Mouse (Mus musculus) ES-E14 (cell line): ENCODE data around the gene Gm27029. TPM values are rescaled to one million over a fixed set of nuclear protein-coding genes. Genes with fewer than 3 reads are reported as not detected.
"Not testable (repeated sequence)": the region's sequence is repeated elsewhere in the genome, so short reads cannot be mapped to it uniquely, and the experiment has no call there.

Experiments used
- DNase-seq: peaks from one replicate; pipeline ENCODE4 v3.0.0-alpha.2; 2013; ENCODE audit warnings: low read depth, low spot score
- H3K27ac ChIP-seq: 2 replicates; pipeline ENCODE4 v1.5.1; 2012; ENCODE audit warnings: low read depth, mild to moderate bottlenecking, low read length, moderate library complexity, mixed read lengths; ENCODE audit not compliant: poor library complexity, insufficient read depth, severe bottlenecking
- H3K36me3 ChIP-seq: 2 replicates; pipeline ENCODE4 v1.6.1; 2012; ENCODE audit warnings: mild to moderate bottlenecking, low read length, moderate library complexity, mixed read lengths; ENCODE audit not compliant: control insufficient read depth, poor library complexity, insufficient read depth, severe bottlenecking
- H3K4me1 ChIP-seq, 2 experiments: fragments of 150-350 bp in 1 of 2; sonication (generic) in 1 of 2; 2 replicates each; pipeline ENCODE4 v1.6.1; 2012; ENCODE audit warnings: low read length in 2 of 2, mild to moderate bottlenecking in 1 of 2, mixed read lengths in 1 of 2; ENCODE audit not compliant: control insufficient read depth in 2 of 2, insufficient read depth in 2 of 2, poor library complexity in 1 of 2
- H3K4me3 ChIP-seq, 2 experiments: fragments of 150-350 bp in 1 of 2; sonication (generic) in 1 of 2; 2 replicates each; pipeline ENCODE4 v1.5.1; 2012; ENCODE audit warnings: low read length in 2 of 2, low read depth in 1 of 2, mild to moderate bottlenecking in 1 of 2, mixed read lengths in 1 of 2; ENCODE audit not compliant: insufficient read depth in 1 of 2, poor library complexity in 1 of 2, severe bottlenecking in 1 of 2
- H3K9ac ChIP-seq: 2 replicates; pipeline ENCODE4 v1.6.1; 2012; ENCODE audit warnings: low read depth, mild to moderate bottlenecking, low read length, mixed read lengths; ENCODE audit not compliant: poor library complexity, insufficient read depth, severe bottlenecking
- H3K9me3 ChIP-seq: fragments of 150-350 bp; sonication (generic); 2 replicates; pipeline ENCODE4 v1.6.1; 2012; ENCODE audit warnings: low read depth, mild to moderate bottlenecking, low read length; ENCODE audit not compliant: control insufficient read depth, insufficient read depth
- CHD2 ChIP-seq: IDR thresholded peaks from 2 replicates; pipeline ENCODE4 v1.6.1; 2014; ENCODE audit warnings: mild to moderate bottlenecking, low read depth, low read length, inconsistent platforms
- HCFC1 ChIP-seq: IDR thresholded peaks from 2 replicates; pipeline ENCODE4 v1.6.1; 2012; ENCODE audit warnings: low read length, inconsistent platforms, borderline replicate concordance; ENCODE audit not compliant: insufficient read depth
- MAFK ChIP-seq: IDR thresholded peaks from 2 replicates; pipeline ENCODE4 v1.6.1; 2014; ENCODE audit warnings: mild to moderate bottlenecking, low read depth, low read length, inconsistent platforms; ENCODE audit not compliant: insufficient read depth
- ZC3H11A ChIP-seq: IDR thresholded peaks from 2 replicates; pipeline ENCODE4 v1.6.1; 2012; ENCODE audit warnings: low read depth, mild to moderate bottlenecking, inconsistent platforms, low read length, borderline replicate concordance
- ZNF384 ChIP-seq: IDR thresholded peaks from 2 replicates; pipeline ENCODE4 v1.6.1; 2012; ENCODE audit warnings: low read depth, low read length, inconsistent platforms
- in situ Hi-C, 2 experiments: fragments of 600-800 bp; cut with MboI; formaldehyde crosslinking; loops; one replicate each; pipeline ENCODE4 v1.15.1; 2025; ENCODE audit warnings: low sequenced_read_pairs in 2 of 2, inconsistent platforms in 1 of 2; ENCODE audit not compliant: unreplicated experiment in 2 of 2
- total RNA-seq: library from RNA; depleted of rRNA; stranded (reverse); fragments of 300-350 nt; gene quantifications from 2 replicates; pipeline ENCODE4 v1.2.3, GENCODE M21; 2012

Gene Gm27029
- total RNA-seq, 1 experiment = 5.4 TPM

DNA sequence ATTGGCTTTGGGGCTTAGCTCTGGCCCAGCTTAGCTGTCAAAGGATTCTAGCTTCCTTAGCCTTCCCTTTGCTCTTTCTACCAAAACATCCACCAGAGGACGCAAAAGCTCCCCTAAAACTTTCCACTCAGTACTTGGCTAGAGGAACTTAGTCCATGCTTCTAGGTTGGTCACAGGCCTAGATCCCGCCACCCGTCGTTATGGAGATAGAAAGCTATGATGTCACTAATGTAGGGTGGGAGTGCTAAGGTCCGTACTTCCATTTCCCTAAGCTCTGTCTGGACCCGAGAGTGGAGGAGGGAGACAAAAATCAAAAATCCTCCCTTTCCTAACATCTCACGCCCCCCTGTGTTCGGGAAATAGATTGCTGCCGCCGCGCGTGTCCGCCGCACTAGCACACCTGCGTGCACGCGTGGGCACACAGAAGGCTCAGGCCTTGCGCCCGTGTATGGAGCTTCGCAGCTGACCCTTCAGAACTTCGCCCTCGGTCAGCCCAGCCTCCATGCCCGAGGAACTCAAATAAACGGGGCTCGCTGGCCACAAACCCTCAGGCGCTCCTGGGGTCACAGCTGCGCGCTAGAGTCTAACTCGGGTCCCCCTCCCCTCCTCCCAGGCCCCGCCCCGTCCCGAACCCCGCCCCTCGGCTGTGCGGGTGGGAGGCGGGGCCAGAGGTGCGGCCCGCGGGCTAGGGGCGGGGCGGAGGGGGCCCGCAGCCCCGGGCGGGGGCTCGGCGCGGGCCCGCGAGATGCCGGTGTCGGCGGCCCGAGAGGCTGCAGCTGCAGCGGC is 43.1 kb upstream of the Gm27029 start:
- H3K27ac ChIP-seq = no peak overlapping the region
- DNase-seq = no peak
- no peaks in the 10 kb centered on the region for H3K9me3 ChIP-seq
- TF ChIP-seq MAFK (no peak), HCFC1 (0 out of 2 replicates have a peak, but pooled peaks have one; percentile 15)
- H3K4me1 ChIP-seq = peaks cover 11 to 27% of the 10 kb centered on the region in 2 experiments
- no peaks in the 10 kb centered on the region for H3K36me3 ChIP-seq
- H3K4me3 ChIP-seq = peak overlapping the region; percentile 79 to 90
- H3K9ac ChIP-seq = peak overlapping the region; percentile 70
- in situ Hi-C loops = no loop called here

DNA sequence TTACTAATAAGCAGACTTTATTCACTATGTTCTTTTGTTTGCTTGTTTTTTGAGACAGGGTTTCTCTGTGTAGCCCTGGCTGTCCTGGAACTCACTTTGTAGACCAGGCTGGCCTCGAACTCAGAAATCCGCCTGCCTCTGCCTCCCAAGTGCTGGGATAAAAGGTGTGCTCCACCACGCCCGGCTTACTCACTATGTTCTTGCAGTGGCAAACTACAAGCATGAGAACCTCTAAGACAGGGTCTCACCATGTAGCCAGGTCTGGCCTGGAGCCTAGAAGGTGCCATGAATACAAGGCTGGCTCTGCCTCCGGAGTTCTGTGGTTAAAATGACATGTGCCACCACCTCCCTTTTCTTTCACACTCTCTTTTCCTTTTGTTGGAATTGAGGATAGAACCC is 42.0 kb upstream of the Gm27029 start:
- in situ Hi-C loops, H3K9me3 ChIP-seq, DNase-seq, H3K27ac ChIP-seq, H3K36me3 ChIP-seq, H3K9ac ChIP-seq: not testable (repeated sequence)
- Histone ChIP-seq H3K4me1 (peaks cover 11 to 29% of the 10 kb centered on the region in 2 experiments), H3K4me3 (peak overlapping the region; percentile 77 to 79)

DNA sequence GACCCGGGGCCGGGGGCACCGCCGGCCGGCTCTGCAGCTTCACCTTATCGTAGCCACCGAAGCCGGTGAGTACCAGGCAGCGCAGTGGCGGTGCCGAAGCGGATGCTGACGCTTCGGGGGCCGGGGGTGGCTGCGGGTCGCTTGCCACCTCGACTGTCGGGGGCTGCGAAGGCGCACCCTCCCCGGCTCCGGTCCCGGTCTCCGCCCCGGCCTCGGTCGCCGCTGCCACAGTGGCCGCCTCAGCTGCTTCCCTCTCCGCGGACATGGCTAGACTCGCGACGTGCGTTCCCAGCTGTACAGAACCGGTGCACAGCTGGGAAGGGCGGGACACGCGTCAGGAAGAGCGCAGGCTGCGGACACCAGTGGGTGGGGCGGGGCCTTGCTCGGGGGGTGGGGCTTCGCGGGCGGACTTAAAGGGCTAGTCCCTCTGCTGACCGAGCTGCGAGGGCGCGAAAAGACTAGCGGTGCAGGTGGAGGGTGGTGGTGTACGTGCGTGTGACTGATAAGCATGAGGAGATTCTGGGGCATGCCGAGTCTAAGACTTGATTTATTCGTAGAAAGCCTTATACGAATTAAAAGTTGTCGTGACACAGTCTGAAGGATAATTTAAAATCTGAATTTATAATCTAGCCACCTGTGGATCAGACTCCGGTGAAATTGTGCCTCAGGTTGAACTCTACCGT is 41.4 kb upstream of the Gm27029 start, which contains the start of gene Vat1:
Gene Vat1, minus strand, starts transcription at position 362 of the 683 bp plus-strand sequence.
- in situ Hi-C loops = no loop called here
- DNase-seq = no peak
- H3K4me1 ChIP-seq = peaks cover 11 to 29% of the 10 kb centered on the region in 2 experiments

GRCm38 (mm10) chr11:101465101-101465868 is 40.7 kb upstream of the Gm27029 start:
- Histone ChIP-seq H3K36me3 (peaks cover 19% of the 10 kb centered on the region), H3K4me1 (peaks cover 8 to 30% of the 10 kb centered on the region in 2 experiments; a peak in 3 of 4 replicates), H3K27ac (peak overlapping the region; percentile 82), H3K9me3 (no peaks in the 10 kb centered on the region), H3K9ac (peak overlapping the region; percentile 74), H3K4me3 (peak overlapping the region; percentile 77 to 79)
- DNase-seq = no peak
- in situ Hi-C loops = no loop called here
- no peak for TF ChIP-seq ZC3H11A
- no peak for TF ChIP-seq MAFK
- TF ChIP-seq HCFC1 = no peak
- no peak for TF ChIP-seq ZNF384
- no peak for TF ChIP-seq CHD2

More for the DNA sequence above, 41.4 kb upstream of the Gm27029 start, which contains the start of gene Vat1:
- Histone ChIP-seq H3K9ac (peak within 1 kb of the TSS; percentile 74), H3K9me3 (no peaks in the 10 kb centered on the region), H3K36me3 (peaks cover 14% of the 10 kb centered on the region), H3K4me3 (peak within 1 kb of the TSS; percentile 77 to 79), H3K27ac (peak within 1 kb of the TSS; percentile 82)
- TF ChIP-seq ZNF384 = no peak
- no peak for TF ChIP-seq ZC3H11A
- no peak for TF ChIP-seq HCFC1
- no peak for TF ChIP-seq MAFK
- TF ChIP-seq CHD2 = no peak
